Mouse (Mus musculus) lung, postnatal 0 days (tissue): ENCODE data around the gene Kctd2.

Experiments used
- CTCF ChIP-seq: IDR thresholded peaks from 2 replicates; pipeline ENCODE4 v1.5.1; 2016; ENCODE audit warnings: antibody characterized with exemption, mild to moderate bottlenecking
- EP300 ChIP-seq: IDR thresholded peaks from 2 replicates; pipeline ENCODE4 v1.6.1; 2016; ENCODE audit warnings: antibody characterized with exemption, mild to moderate bottlenecking, control low read depth

DNA sequence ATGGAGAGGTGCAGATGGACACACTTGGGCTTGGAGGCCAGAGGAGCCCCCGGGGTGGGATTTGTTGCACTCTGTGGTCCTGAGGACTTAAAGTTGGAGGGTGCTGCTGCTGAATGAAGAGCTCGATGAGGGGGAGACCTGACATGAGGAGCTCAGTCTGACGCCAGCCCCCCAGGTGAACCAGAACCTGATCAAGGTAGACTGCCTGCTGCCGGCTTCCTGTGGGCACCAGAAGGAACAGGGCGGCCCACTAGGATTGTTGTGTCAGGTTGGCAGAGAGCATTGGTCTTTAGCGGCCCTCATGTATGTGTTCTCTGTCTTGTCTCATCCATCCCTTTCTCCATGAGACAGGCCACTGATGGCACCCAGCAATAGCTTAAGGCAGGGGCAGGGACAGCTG, 14.2 kb upstream of the Kctd2 start:
- no peak for TF ChIP-seq CTCF
- TF ChIP-seq EP300, result no peak
